Mouse (Mus musculus): ENCODE results near the gene 4930503B20Rik.

The 4930503B20Rik gene

DNA sequence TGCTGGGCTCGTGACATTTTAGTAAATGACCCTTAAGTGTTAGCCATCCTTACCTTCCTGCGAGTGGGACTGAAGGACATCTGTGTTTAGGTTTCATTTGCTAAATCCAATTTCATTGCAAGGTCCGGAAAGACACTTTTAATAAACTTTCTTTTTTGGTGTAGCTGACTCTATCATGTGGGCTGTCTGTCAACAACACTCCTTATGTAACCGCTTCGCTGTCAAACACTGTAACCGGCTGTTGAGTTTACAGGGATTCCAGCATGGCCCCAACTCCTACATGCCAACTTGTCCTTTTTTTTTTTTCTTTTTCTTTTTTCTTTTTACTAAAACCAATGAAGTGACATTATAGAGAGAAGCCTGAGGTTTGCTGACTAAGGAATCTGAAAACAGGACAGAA is 52.7 kb downstream of the 4930503B20Rik start:
- DNase-seq (ENCODE audit: low spot score), result no peak

DNA sequence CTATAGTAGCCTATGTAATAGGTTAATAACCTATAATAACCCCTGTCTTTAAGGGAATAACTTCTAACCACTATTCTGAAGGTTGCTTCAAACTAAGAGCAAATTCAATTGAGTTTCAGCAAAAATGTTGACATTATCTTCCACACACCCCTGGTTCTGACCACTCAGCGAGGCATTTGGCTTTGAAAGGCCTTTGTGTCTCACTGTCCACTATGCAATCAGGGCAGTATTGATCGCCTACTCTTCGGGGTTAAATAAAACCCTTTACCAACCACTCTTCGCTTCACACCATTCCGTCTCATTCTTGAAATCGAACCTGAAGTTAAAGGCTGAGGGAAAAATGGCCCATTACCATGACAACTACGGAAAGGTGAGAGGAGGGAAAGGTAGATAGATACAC is 54.3 kb downstream of the 4930503B20Rik start:
- DNase-seq (ENCODE audit: low spot score), result no peak

DNA sequence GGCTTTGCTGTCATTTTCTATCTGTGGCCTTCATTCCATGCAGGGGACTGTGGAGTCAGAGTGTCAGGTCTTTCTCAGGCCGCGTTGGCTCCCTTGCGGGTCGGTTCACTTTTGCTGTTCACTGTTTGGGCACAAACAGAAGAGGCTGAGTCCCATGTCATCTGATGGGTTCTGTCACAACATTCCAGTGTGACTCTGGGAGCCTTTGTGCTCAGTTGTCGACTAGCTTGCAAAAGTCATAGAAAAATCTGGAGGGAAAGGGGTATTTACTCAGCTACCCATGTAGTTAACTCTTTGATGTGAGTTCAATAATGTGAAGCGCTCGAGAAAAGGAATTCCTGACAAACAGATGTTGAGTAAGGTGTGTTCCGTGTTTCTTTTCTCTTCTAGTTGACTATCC is 54.7 kb downstream of the 4930503B20Rik start:
- no peak for DNase-seq (ENCODE audit: low spot score)

GRCm38 (mm10) chr3:146595440-146595839 is 55.7 kb downstream of the 4930503B20Rik start:
- no peak for DNase-seq (ENCODE audit: low spot score)
